In the genomic region with DNA sequence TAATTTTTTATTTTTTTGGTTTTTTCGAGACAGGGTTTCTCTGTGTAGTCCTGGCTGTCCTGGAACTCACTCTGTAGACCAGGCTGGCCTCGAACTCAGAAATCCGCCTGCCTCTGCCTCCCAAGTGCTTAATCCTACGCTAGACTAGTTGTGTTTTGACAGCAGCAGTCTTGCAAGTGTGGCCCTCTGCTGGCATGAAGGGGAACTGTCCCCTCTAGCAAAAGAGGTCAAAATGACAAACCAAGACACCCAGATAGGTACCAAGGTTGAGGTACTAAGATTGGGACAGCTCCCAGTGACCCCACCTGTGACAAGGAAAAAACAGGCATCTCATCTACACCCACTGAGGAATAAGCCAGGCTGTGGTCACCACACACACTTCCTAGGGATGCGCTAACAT, we compare ENCODE assay signal across 8 mouse cellular contexts. TPM values are rescaled to one million over a fixed set of nuclear protein-coding genes. Genes with fewer than 3 reads are reported as not detected.
DNase-seq lines count a peak whose midpoint lies in the region; ATAC-seq and TF ChIP-seq lines count a peak whose summit lies in the region.
"Not testable (repeated sequence)": the region's sequence is repeated elsewhere in the genome, so short reads cannot be mapped to it uniquely, and the experiment has no call there.

No protein-coding gene starts in this region.

- not testable (repeated sequence) for TF ChIP-seq EP300 in lung, postnatal 0 days (IDR thresholded peaks at IDR 0.05)

- H3K9ac ChIP-seq in kidney, postnatal 0 days (ENCODE audit: low read depth, low read length); lung, postnatal 0 days (replicated peaks; ENCODE audit: low read depth): not testable (repeated sequence)

- not testable (repeated sequence) for H3K27ac ChIP-seq in cerebellum, adult 2 months (ENCODE audit: insufficient read depth, low read length); gastrocnemius, adult 2 months; kidney, postnatal 0 days; lung, postnatal 0 days (ENCODE audit: low read length)

- ATAC-seq in kidney, postnatal 0 days (replicated peaks; ENCODE audit: low FRiP score, low read depth); lung, postnatal 0 days: not testable (repeated sequence)

- not testable (repeated sequence) for H3K27me3 ChIP-seq in cerebellum, adult 2 months (ENCODE audit: control insufficient read depth, insufficient read depth, low read length); kidney, postnatal 0 days (ENCODE audit: insufficient read depth, low read length); lung, postnatal 0 days (replicated peaks; ENCODE audit: insufficient read depth, low read length)

- not testable (repeated sequence) for H3K4me1 ChIP-seq in cerebellum, adult 2 months (ENCODE audit: control insufficient read depth, insufficient read depth, low read length); kidney, postnatal 0 days (replicated peaks; ENCODE audit: insufficient read depth, low read length); lung, postnatal 0 days (ENCODE audit: insufficient read depth, low read depth, low read length)

- peak; percentile 37; the same call in 1 of the 2 replicates for TF ChIP-seq CTCF in cerebellum, adult 2 months (IDR thresholded peaks at IDR 0.05; ENCODE audit: borderline replicate concordance, insufficient read depth, low read depth, low read length)
- TF ChIP-seq CTCF in gastrocnemius, adult 2 months (IDR thresholded peaks at IDR 0.05): peak; percentile 65
- TF ChIP-seq CTCF in kidney, postnatal 0 days (IDR thresholded peaks at IDR 0.05; ENCODE audit: low read depth): peak; percentile 57
- peak; percentile 71 for TF ChIP-seq CTCF in lung, postnatal 0 days (IDR thresholded peaks at IDR 0.05)

- not testable (repeated sequence) for H3K4me3 ChIP-seq in cerebellum, adult 2 months (replicated peaks; ENCODE audit: insufficient read depth, low read depth, low read length); gastrocnemius, adult 2 months; kidney, postnatal 0 days (replicated peaks; ENCODE audit: low read depth, low read length); lung, postnatal 0 days (ENCODE audit: low read depth, low read length)

- DNase-seq in 416B (ENCODE audit: low read depth) (peak; percentile 62), NIH3T3 (ENCODE audit: low read depth) (peak; percentile 37)
- DNase-seq in cerebellum, adult 2 months; gastrocnemius, adult 2 months; kidney, postnatal 0 days (ENCODE audit: low spot score); lung, postnatal 0 days (ENCODE audit: low spot score): not testable (repeated sequence)
- peak; percentile 37 for DNase-seq in retina, embryonic 14.5 days (ENCODE audit: low spot score)
- DNase-seq in thymus, postnatal 0 days (ENCODE audit: low spot score): peak; percentile 47

- intact Hi-C loops in gastrocnemius, adult 2 months (cut with DNase I): not testable (repeated sequence)

- TF ChIP-seq POLR2A in cerebellum, adult 2 months (IDR thresholded peaks at IDR 0.05; ENCODE audit: borderline replicate concordance, insufficient read depth, low read length): not testable (repeated sequence)

- H3K4me2 ChIP-seq in kidney, postnatal 0 days (ENCODE audit: low read length); lung, postnatal 0 days (replicated peaks; ENCODE audit: low read depth, low read length): not testable (repeated sequence)

- H3K9me3 ChIP-seq in kidney, postnatal 0 days (replicated peaks; ENCODE audit: low read length); lung, postnatal 0 days (ENCODE audit: low read length): not testable (repeated sequence)

- peaks cover 70% of the 10 kb centered on the region for H3K36me3 ChIP-seq in kidney, postnatal 0 days (ENCODE audit: insufficient read depth, low read length)
- peaks cover 46% of the 10 kb centered on the region; the same call in 1 of the 2 replicates for H3K36me3 ChIP-seq in lung, postnatal 0 days (ENCODE audit: insufficient read depth, low read length)

- WGBS in cerebellum, adult 2 months: 94% methylated on average over 5 of the region's 5 CpGs
- WGBS in kidney, postnatal 0 days: 92% methylated on average over 5 of the region's 5 CpGs
- WGBS in lung, postnatal 0 days: 92% methylated on average over 5 of the region's 5 CpGs

RNA-seq across cellular contexts. Expression of a gene that starts 12.2 kb away (rescaled TPM):
- 95.8 and 101 TPM in 2 replicates for polyA plus RNA-seq in cerebellum, adult 2 months (2012; rRNA removed)
- total RNA-seq in gastrocnemius, adult 2 months (2021): 10 to 100 TPM; 66.1 to 70.5 TPM
- polyA plus RNA-seq in kidney, postnatal 0 days (2015; fragmentation: Nextera tagmentation; extraction: Ambion mirVana): 37.9 and 42.2 TPM in 2 replicates
- polyA plus RNA-seq in lung, postnatal 0 days (2015; fragmentation: Nextera tagmentation; extraction: Ambion mirVana): 30.6 and 33.6 TPM in 2 replicates
- 49.9 and 52.0 TPM in 2 replicates for polyA plus RNA-seq in thymus, postnatal 0 days (2015; fragmentation: Nextera tagmentation; extraction: Ambion mirVana)
